Comparison of ENCODE assay signal across 21 mouse cellular contexts in the genomic region with DNA sequence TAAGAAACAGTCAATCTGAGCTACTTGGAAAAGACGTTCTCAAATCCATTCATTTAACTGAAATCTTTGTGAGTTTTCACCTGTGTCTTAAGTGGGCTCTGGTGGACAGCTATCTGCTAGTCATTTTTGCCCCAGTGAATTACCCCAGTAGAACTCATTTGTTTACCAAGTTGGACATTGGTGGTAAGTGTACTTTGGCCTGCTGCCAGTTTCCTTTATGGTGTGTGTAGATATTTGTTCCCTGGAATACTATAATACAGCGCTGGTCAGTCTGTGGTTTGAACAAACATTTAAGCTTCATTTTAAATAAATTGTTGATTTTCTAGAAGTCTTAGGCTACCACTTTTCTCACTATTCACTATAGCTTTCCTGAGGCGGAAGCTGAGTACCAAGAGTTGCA. TPM values are rescaled to one million over a fixed set of nuclear protein-coding genes. Genes with fewer than 3 reads are reported as not detected.
"Had no signal": no experiment of that assay in that cellular context is flagged by ENCODE, and none has a peak within 500 bp of the region (broad histone marks: within the 10 kb centered on the region; RNA-seq: fewer than 3 reads in every experiment).

No protein-coding gene starts in this region.

- H3K27ac ChIP-seq: limb, embryonic 15.5 days; liver, embryonic 14.5 days; midbrain, embryonic 10.5 days; midbrain, embryonic 15.5 days; neural tube, embryonic 15.5 days had no signal

- H3K27me3 ChIP-seq: limb, embryonic 15.5 days; midbrain, embryonic 15.5 days; neural tube, embryonic 15.5 days had no signal

- H3K36me3 ChIP-seq: limb, embryonic 15.5 days; midbrain, embryonic 10.5 days; midbrain, embryonic 15.5 days; neural tube, embryonic 15.5 days had no signal

- H3K4me3 ChIP-seq: limb, embryonic 15.5 days; midbrain, embryonic 10.5 days; midbrain, embryonic 15.5 days; neural tube, embryonic 15.5 days had no signal

- DNase-seq: kidney, adult 8-10 months; kidney, postnatal 25 days; layer of hippocampus, adult 9-11 months; layer of hippocampus, postnatal 36 days; lung, postnatal 10 days; right cerebral cortex, adult 18-20 months; right cerebral cortex, postnatal 25 days; thymus, adult 2 months; thymus, postnatal 25 days had no signal

- ATAC-seq: hindbrain, embryonic 16.5 days; inflammation-experienced regulatory T-cells, adult 6 months; midbrain, embryonic 15.5 days had no signal

- H3K4me2 ChIP-seq: limb, embryonic 15.5 days; midbrain, embryonic 15.5 days; neural tube, embryonic 15.5 days had no signal

- H3K9me3 ChIP-seq: limb, embryonic 15.5 days; midbrain, embryonic 10.5 days; midbrain, embryonic 15.5 days; neural tube, embryonic 15.5 days had no signal

- H3K4me1 ChIP-seq: limb, embryonic 15.5 days; midbrain, embryonic 10.5 days; midbrain, embryonic 15.5 days; neural tube, embryonic 15.5 days had no signal

- H3K9ac ChIP-seq: limb, embryonic 15.5 days; liver, embryonic 14.5 days; midbrain, embryonic 15.5 days; neural tube, embryonic 15.5 days had no signal

RNA-seq across cellular contexts. Expression of gene Rasef, which starts 35.8 kb away (rescaled TPM):
- polyA plus RNA-seq: inflammation-experienced regulatory T-cells, adult 6 months; liver, embryonic 14.5 days had no signal

RNA-seq across cellular contexts. Expression of gene Gm11758, which starts 49.5 kb away (rescaled TPM):
- polyA plus RNA-seq: hindbrain, embryonic 16.5 days; inflammation-experienced regulatory T-cells, adult 6 months; kidney, embryonic 16.5 days; limb, embryonic 11.5 days; limb, embryonic 15.5 days; liver, embryonic 14.5 days; midbrain, embryonic 10.5 days; midbrain, embryonic 15.5 days; neural tube, embryonic 11.5 days; neural tube, embryonic 15.5 days; small intestine, adult 2 months; testis, adult 2 months; thymus, adult 2 months had no signal
